Mouse (Mus musculus): ENCODE results near the gene Jade3. TPM values are rescaled to one million over a fixed set of nuclear protein-coding genes. Genes with fewer than 3 reads are reported as not detected.

Jade3 gene
- total and polyA plus RNA-seq, 3 experiments: 19.7 to 22.7 TPM; not detected in 1

DNA sequence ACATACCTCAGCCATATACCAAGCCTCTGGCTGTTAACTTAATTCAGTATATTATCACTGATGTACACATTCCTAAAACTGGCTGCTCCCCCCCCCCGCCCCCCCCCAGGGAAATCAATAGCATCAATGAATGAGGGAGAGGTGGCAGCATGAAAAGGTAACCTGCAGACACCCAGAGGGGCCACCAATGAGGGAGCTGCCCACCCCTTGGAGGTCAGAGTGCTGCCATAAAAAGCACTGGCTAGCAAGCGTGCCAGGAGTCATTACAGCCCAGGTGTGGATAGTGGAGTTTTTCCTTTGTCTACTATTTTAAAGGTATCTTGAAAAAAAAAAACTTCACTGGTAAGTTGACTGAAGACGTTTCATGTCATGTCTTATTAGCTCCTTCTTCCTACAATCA lies 124.0 kb downstream of the Jade3 start, which contains the start of gene Rgn:
Rgn (plus strand) TSS at position 256 of the 400 bp plus-strand sequence.
- H3K9ac ChIP-seq (ENCODE audit: control insufficient read depth, low read depth, low read length, poor library complexity, severe bottlenecking): no peak within 1 kb of the TSS
- no peaks in the 10 kb centered on the region for H3K36me3 ChIP-seq (ENCODE audit: control insufficient read depth in 1 of 2, insufficient read depth in 2 of 2, low read length in 2 of 2)
- H3K27ac ChIP-seq (ENCODE audit: control insufficient read depth, low read depth, low read length): no peak within 1 kb of the TSS
- no peaks in the 10 kb centered on the region for H3K9me3 ChIP-seq (replicated peaks; ENCODE audit: insufficient read depth, low read length)
- no peaks in the 10 kb centered on the region for H3K79me2 ChIP-seq (ENCODE audit: control insufficient read depth, insufficient read depth, low read length, poor library complexity)
- peaks cover 0 to 2% of the 10 kb centered on the region in 2 experiments; a peak in 2 of 4 replicates for H3K27me3 ChIP-seq (ENCODE audit: control insufficient read depth in 1 of 2, insufficient read depth in 2 of 2, low read length in 2 of 2)
- no peak for TF ChIP-seq CHD2 (IDR thresholded peaks at IDR 0.05; ENCODE audit: low read length)
- TF ChIP-seq POLR2A (IDR thresholded peaks at IDR 0.05; ENCODE audit: control insufficient read depth in 1 of 2, insufficient read depth in 1 of 2, low read depth in 1 of 2, low read length in 2 of 2, poor library complexity in 1 of 2): no peak
- TF ChIP-seq KAT2A (conservative IDR thresholded peaks at IDR 0.05; ENCODE audit: low read depth, low read length): no peak
- no peak for TF ChIP-seq ZNF384 (IDR thresholded peaks at IDR 0.05; ENCODE audit: low read depth, low read length)
- no peak for TF ChIP-seq TCF12 (IDR thresholded peaks at IDR 0.05; ENCODE audit: low read depth, low read length)
- TF ChIP-seq ETS1 (IDR thresholded peaks at IDR 0.05; ENCODE audit: low read depth, low read length): no peak
- TF ChIP-seq ZKSCAN1 (IDR thresholded peaks at IDR 0.05; ENCODE audit: low read depth, low read length): no peak
- TF ChIP-seq POLR2AphosphoS5 (IDR thresholded peaks at IDR 0.05; ENCODE audit: borderline replicate concordance, low read depth, low read length): no peak
- no peak for TF ChIP-seq UBTF (IDR thresholded peaks at IDR 0.05; ENCODE audit: borderline replicate concordance, insufficient read depth, low read depth, low read length)
- TF ChIP-seq NELFE (IDR thresholded peaks at IDR 0.05; ENCODE audit: low read depth, low read length): no peak
- no peak for TF ChIP-seq NRF1 (IDR thresholded peaks at IDR 0.05; ENCODE audit: insufficient read depth, low read depth, low read length, poor library complexity, severe bottlenecking)
- TF ChIP-seq ZMIZ1 (IDR thresholded peaks at IDR 0.05; ENCODE audit: low read depth, low read length): no peak
- TF ChIP-seq GABPA (IDR thresholded peaks at IDR 0.05; ENCODE audit: low read depth, low read length): no peak
- no peak for TF ChIP-seq MYB (IDR thresholded peaks at IDR 0.05; ENCODE audit: low read depth, low read length)
- no peak within 1 kb of the TSS for H3K4me3 ChIP-seq (ENCODE audit: control insufficient read depth in 1 of 2, insufficient read depth in 1 of 2, low read depth in 2 of 2, low read length in 2 of 2)
- no peaks in the 10 kb centered on the region for H3K4me1 ChIP-seq (ENCODE audit: control insufficient read depth in 1 of 2, insufficient read depth in 2 of 2, low read length in 2 of 2)
- no peak for DNase-seq (ENCODE audit: low read depth, low spot score)

GRCm38 (mm10) chrX:20552199-20552598 lies 126.7 kb downstream of the Jade3 start:
- no peak for TF ChIP-seq NRF1 (IDR thresholded peaks at IDR 0.05; ENCODE audit: insufficient read depth, low read depth, low read length, poor library complexity, severe bottlenecking)
- no peak for TF ChIP-seq MYC (IDR thresholded peaks at IDR 0.05; ENCODE audit: low read depth, low read length)
- no peak for TF ChIP-seq CHD2 (IDR thresholded peaks at IDR 0.05; ENCODE audit: low read length)
- no peak for TF ChIP-seq TAL1 (IDR thresholded peaks at IDR 0.05; ENCODE audit: low read length)
- TF ChIP-seq MAX (IDR thresholded peaks at IDR 0.05; ENCODE audit: low read length): no peak
- no peak for TF ChIP-seq ELF1 (IDR thresholded peaks at IDR 0.05; ENCODE audit: low read depth, low read length)
- no peak for TF ChIP-seq USF1 (IDR thresholded peaks at IDR 0.05; ENCODE audit: low read depth, low read length)
- no peak for TF ChIP-seq GATA1 (IDR thresholded peaks at IDR 0.05; ENCODE audit: low read depth, low read length)
- no peak for TF ChIP-seq CTCF (IDR thresholded peaks at IDR 0.05 in 2 of 3, conservative IDR thresholded peaks at IDR 0.05 in 1 of 3; ENCODE audit: control insufficient read depth in 1 of 3, insufficient read depth in 1 of 3, low read depth in 2 of 3, low read length in 3 of 3, poor library complexity in 1 of 3, severe bottlenecking in 1 of 3)
- no peak for TF ChIP-seq MEF2A (IDR thresholded peaks at IDR 0.05; ENCODE audit: extremely low read depth, insufficient replicate concordance, low read depth, low read length, poor library complexity, severe bottlenecking)
- no peak for TF ChIP-seq RCOR1 (IDR thresholded peaks at IDR 0.05; ENCODE audit: low read depth, low read length)
- no peak for TF ChIP-seq E2F4 (IDR thresholded peaks at IDR 0.05; ENCODE audit: borderline replicate concordance, low read depth, low read length)
- no peak for TF ChIP-seq GABPA (IDR thresholded peaks at IDR 0.05; ENCODE audit: low read depth, low read length)
- no peak for TF ChIP-seq NELFE (IDR thresholded peaks at IDR 0.05; ENCODE audit: low read depth, low read length)
- TF ChIP-seq ZKSCAN1 (IDR thresholded peaks at IDR 0.05; ENCODE audit: low read depth, low read length): no peak
- DNase-seq (ENCODE audit: low read depth, low spot score): no peak
- H3K27ac ChIP-seq (ENCODE audit: control insufficient read depth, low read depth, low read length): no peak overlapping the region
- H3K27me3 ChIP-seq (ENCODE audit: control insufficient read depth in 1 of 2, insufficient read depth in 2 of 2, low read length in 2 of 2): peaks cover 0 to 2% of the 10 kb centered on the region in 2 experiments; a peak in 2 of 4 replicates
- no peak overlapping the region for H3K4me3 ChIP-seq (ENCODE audit: control insufficient read depth in 1 of 2, insufficient read depth in 1 of 2, low read depth in 2 of 2, low read length in 2 of 2)
- H3K9ac ChIP-seq (ENCODE audit: control insufficient read depth, low read depth, low read length, poor library complexity, severe bottlenecking): no peak overlapping the region
- H3K79me2 ChIP-seq (ENCODE audit: control insufficient read depth, insufficient read depth, low read length, poor library complexity): no peaks in the 10 kb centered on the region
- H3K4me1 ChIP-seq (ENCODE audit: control insufficient read depth in 1 of 2, insufficient read depth in 2 of 2, low read length in 2 of 2): no peaks in the 10 kb centered on the region
- H3K36me3 ChIP-seq (ENCODE audit: control insufficient read depth in 1 of 2, insufficient read depth in 2 of 2, low read length in 2 of 2): no peaks in the 10 kb centered on the region
- no peaks in the 10 kb centered on the region for H3K9me3 ChIP-seq (replicated peaks; ENCODE audit: insufficient read depth, low read length)

Measured in MEL (cell line).